Mouse (Mus musculus) heart, adult 2 months (tissue): Measurements from ENCODE around the gene Kcnn3. TPM values are rescaled to one million over a fixed set of nuclear protein-coding genes. Genes with fewer than 3 reads are reported as not detected.

Experiments used
- DNase-seq, 2 experiments: peaks; one replicate each; pipeline ENCODE4 v3.0.0; 2021
- H3K27ac ChIP-seq: fragments of 200-600 bp; 2 replicates; pipeline ENCODE4 v1.8.1; 2022
- H3K27me3 ChIP-seq: fragments of 200-500 bp; 2 replicates; pipeline ENCODE4 v1.6.1; 2012; ENCODE audit warnings: mild to moderate bottlenecking, low read length, inconsistent platforms, mixed read lengths; ENCODE audit not compliant: control insufficient read depth, insufficient read depth
- H3K36me3 ChIP-seq: fragments of 200-500 bp; 2 replicates; pipeline ENCODE4 v1.6.1; 2012; ENCODE audit warnings: low read length, inconsistent platforms; ENCODE audit not compliant: control insufficient read depth, insufficient read depth
- H3K4me1 ChIP-seq: fragments of 200-500 bp; 2 replicates; pipeline ENCODE4 v1.6.1; 2011; ENCODE audit warnings: low read length; ENCODE audit not compliant: control insufficient read depth, insufficient read depth
- H3K4me3 ChIP-seq: fragments of 200-600 bp; 2 replicates; pipeline ENCODE4 v1.8.1; 2022
- H3K79me2 ChIP-seq: fragments of 200-500 bp; replicated peaks from 2 replicates; pipeline ENCODE4 v1.6.1; 2012; ENCODE audit warnings: mild to moderate bottlenecking, inconsistent platforms, low read length, moderate library complexity, mixed read lengths; ENCODE audit not compliant: control insufficient read depth, insufficient read depth
- H3K9ac ChIP-seq: fragments of 200-500 bp; 2 replicates; pipeline ENCODE4 v1.6.1; 2012; ENCODE audit warnings: low read depth, mild to moderate bottlenecking, control low read depth, inconsistent platforms, low read length, mixed read lengths
- CTCF ChIP-seq: fragments of 200-600 bp; IDR thresholded peaks from 2 replicates; pipeline ENCODE4 v1.8.1; 2022; ENCODE audit warnings: antibody characterized with exemption, mild to moderate bottlenecking, moderate library complexity
- EP300 ChIP-seq: fragments of 200-500 bp; IDR thresholded peaks from 2 replicates; pipeline ENCODE4 v1.6.1; 2011; ENCODE audit warnings: low read depth, low read length, control low read depth; ENCODE audit not compliant: insufficient read depth
- POLR2A ChIP-seq: fragments of 200-500 bp; IDR thresholded peaks from 2 replicates; pipeline ENCODE4 v1.6.1; 2011; ENCODE audit warnings: mild to moderate bottlenecking, low read depth, low read length, control low read depth; ENCODE audit not compliant: insufficient read depth
- WGBS: fragments of 180-500 bp; shearing (Covaris S2); methylation state at CpG from one replicate; pipeline ENCODE4 v1.1.7; 2018; 5-methylcytosine and 5-hydroxymethylcytosine counted together
- intact Hi-C: fragments of 180-260 bp; cut with DNase I; formaldehyde crosslinking; loops from one replicate; pipeline ENCODE4 v1.15.1; 2025
- polyA plus RNA-seq: library from polyadenylated mRNA; depleted of rRNA; stranded (reverse); fragments of >200 nt; gene quantifications from 2 replicates; pipeline ENCODE4 v1.2.3, GENCODE M21; 2012
- total RNA-seq, 2 experiments: library from RNA; stranded (reverse); gene quantifications; 2 replicates each; pipeline ENCODE4 v1.2.3; 2021

Gene Kcnn3
- total and polyA plus RNA-seq, 3 experiments: 0.84 to 3.3 (median 2.0) TPM

DNA sequence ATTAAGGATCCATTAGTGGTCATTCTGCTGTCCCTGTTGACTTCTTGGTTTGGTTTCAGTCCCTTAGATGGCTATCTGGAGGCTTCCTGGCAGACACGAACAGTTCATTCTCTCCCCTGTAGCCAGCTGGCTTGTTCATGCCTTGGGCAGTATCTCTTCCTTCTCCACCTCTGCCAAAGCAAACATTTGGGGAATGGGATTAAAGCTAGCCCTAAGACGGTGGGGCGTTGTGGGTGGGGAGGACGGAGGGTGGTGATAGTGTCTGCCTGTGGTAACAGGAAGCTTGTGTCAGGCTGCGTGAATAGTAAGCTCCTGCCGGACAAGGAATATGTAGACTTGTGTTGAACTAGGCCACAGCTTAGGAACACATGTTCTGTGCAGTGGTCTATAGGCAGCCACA lies 151.4 kb downstream of the Kcnn3 start:
- intact Hi-C loops: no loop called here
- H3K79me2 ChIP-seq: no peaks in the 10 kb centered on the region
- H3K36me3 ChIP-seq: no peaks in the 10 kb centered on the region
- H3K27ac ChIP-seq: no peak overlapping the region
- TF ChIP-seq CTCF: no peak
- no peak for TF ChIP-seq EP300
- no peak overlapping the region for H3K4me3 ChIP-seq
- no peak overlapping the region for H3K9ac ChIP-seq
- no peaks in the 10 kb centered on the region; the same call in 1 of the 2 replicates for H3K4me1 ChIP-seq
- 38% methylated on average over 6 of the region's 6 CpGs for WGBS
- no peak for DNase-seq
- H3K27me3 ChIP-seq: no peaks in the 10 kb centered on the region

DNA sequence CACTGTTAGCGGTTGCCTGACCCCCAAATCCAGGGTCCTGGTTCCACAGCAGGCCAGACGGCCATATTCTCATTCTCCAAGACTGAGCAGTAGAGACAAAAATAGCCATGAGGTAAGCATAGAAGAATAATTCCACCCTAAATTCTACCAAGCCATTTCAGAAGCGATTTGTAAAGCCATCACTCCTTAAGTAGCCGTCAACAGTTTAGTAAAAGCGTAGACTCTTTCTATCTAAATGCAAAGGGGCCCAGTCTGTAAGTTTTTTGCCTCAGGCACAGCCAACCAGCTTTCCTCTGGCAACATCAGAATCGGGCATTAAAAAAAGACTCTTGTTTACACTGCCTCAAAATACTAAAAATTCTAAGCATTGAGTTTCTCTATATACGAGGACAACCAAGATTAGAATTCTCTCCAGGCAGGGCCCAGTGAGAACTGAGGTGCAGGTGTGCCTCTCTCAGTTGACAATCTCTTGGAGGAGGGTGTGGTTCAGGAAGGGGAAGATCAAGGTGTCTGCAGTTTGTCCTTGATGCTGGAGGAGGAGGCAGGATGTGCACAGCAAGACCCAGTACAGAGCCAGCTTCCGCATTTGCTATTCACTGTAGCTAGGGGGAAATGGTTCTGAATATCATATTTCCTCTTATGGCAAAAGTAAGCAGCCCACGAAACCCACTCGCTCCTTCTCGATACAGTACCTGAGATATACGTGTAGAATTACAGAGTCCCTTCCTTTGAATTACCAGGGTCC lies 152.8 kb downstream of the Kcnn3 start:
- H3K4me1 ChIP-seq: no peaks in the 10 kb centered on the region; the same call in 1 of the 2 replicates
- WGBS: 55% methylated on average over 12 of the region's 12 CpGs
- no peaks in the 10 kb centered on the region for H3K36me3 ChIP-seq
- no peak overlapping the region for H3K27ac ChIP-seq
- no peak for TF ChIP-seq CTCF
- no peak for TF ChIP-seq POLR2A
- no peak for TF ChIP-seq EP300
- H3K79me2 ChIP-seq: no peaks in the 10 kb centered on the region
- no peak for DNase-seq
- no peak overlapping the region for H3K4me3 ChIP-seq
- intact Hi-C loops: no loop called here
- H3K9ac ChIP-seq: no peak overlapping the region
- H3K27me3 ChIP-seq: no peaks in the 10 kb centered on the region

DNA sequence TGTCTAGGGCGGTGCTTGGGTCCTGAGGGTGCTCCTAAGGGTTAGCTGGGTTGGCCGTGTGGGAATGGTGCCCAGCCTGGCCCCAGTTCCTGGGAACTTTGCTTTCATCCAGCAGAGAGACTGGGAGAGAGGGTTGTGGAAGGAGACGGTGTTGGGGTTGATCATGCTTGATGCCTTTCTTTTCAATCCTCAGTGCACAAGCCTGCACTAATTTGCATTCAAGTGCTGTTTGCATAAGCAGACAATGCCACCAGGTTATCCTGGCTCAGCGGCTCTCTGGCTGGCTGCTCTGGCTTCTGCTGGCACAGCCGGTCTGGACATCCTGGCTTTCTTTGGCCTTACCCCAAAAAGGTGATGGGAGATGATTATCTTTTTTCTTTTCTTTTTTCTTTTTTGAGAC lies 157.7 kb downstream of the Kcnn3 start:
- Histone ChIP-seq H3K4me1 (no peaks in the 10 kb centered on the region), H3K27me3 (no peaks in the 10 kb centered on the region), H3K9ac (no peak overlapping the region), H3K79me2 (no peaks in the 10 kb centered on the region), H3K27ac (no peak overlapping the region), H3K4me3 (no peak overlapping the region), H3K36me3 (no peaks in the 10 kb centered on the region)
- 68% methylated on average over 5 of the region's 5 CpGs for WGBS
- intact Hi-C loops: no loop called here
- no peak for TF ChIP-seq CTCF
- TF ChIP-seq EP300: no peak
- TF ChIP-seq POLR2A: no peak
- no peak for DNase-seq

DNA sequence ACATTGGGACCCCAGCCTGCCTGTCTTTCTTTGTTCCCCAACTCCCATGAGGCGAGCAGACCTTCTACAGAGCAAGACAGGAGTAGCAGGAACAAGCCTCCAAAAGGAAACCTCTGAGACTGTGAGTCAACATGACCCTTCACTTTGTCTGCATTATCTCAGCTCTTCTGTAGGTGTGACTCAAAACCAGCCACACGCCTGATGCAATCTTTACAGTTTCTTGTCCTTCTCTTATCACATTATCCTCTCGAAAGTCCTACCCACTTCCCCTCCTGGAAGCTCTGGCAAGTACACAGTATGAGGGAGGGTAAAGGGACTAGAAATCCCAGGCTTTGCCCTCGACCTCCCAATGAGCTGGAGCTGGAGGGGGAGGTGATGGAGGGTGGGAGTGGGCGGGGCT lies 166.1 kb downstream of the Kcnn3 start:
- 31% methylated on average over 5 of the region's 5 CpGs for WGBS
- DNase-seq: no peak
- TF ChIP-seq CTCF (no peak), EP300 (no peak), POLR2A (no peak)
- intact Hi-C loops: loop anchor here (5.0 to 10.0 kb wide), 2 partner anchors 91 to 344 kb away; no protein-coding TSS in a partner anchor
- H3K27ac ChIP-seq: no peak overlapping the region
- no peaks in the 10 kb centered on the region for H3K27me3 ChIP-seq
- H3K79me2 ChIP-seq: no peaks in the 10 kb centered on the region
- H3K4me3 ChIP-seq: no peak overlapping the region
- H3K9ac ChIP-seq: no peak overlapping the region
- peaks cover 1% of the 10 kb centered on the region; the same call in 1 of the 2 replicates for H3K4me1 ChIP-seq
- no peaks in the 10 kb centered on the region for H3K36me3 ChIP-seq

DNA sequence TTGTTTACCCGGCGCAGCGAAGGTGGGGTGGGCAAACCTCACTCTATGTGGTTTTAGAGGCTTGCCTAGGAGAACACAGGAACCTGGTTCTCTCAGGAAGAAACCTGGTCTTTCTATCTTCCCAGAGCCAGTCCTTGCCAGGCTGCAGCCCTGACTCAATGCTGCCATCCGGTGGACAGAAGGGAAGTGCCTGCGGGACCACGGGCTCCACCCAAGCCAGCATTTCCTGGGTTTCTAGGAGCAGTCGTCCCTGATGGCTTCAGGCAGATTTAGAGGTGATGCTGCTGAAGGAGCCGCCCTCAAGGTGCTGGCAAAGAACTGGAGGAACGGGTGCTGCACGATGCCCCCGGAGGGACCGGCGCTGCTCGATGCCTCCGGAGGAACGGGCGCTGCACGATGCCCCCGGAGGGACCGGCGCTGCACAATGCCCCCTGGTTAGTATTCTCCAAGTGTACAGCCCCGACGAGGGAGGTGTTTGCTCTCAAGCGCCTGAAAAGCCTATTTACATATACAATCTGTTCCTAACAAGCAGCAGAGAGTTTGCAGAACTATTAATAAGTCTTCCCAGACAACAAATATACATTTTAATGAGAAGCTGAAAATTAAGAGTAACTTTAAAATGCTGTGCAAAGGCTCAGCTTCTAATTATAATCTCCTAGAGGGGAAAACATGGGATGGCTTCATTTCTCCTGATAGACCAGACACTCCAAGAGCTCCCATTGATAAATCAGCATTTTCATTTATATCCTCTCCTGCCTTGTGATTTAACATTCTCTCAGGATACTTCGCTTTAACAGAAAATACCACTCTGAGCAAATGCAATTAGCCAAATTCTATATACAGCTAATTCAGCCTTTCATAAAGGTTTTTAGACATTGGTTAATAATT lies 169.0 kb downstream of the Kcnn3 start:
- Histone ChIP-seq H3K9ac (no peak overlapping the region), H3K27ac (no peak overlapping the region), H3K4me1 (peaks cover 1% of the 10 kb centered on the region; the same call in 1 of the 2 replicates), H3K27me3 (no peaks in the 10 kb centered on the region), H3K79me2 (no peaks in the 10 kb centered on the region), H3K4me3 (no peak overlapping the region), H3K36me3 (no peaks in the 10 kb centered on the region)
- DNase-seq: peak; percentile 75 to 87
- WGBS: 7% methylated on average over 25 of the region's 25 CpGs
- TF ChIP-seq CTCF (0 out of 2 replicates have a peak, but pooled peaks have one; percentile 99), EP300 (peak; percentile 58; the same call in 1 of the 2 replicates), POLR2A (no peak)
- intact Hi-C loops: loop anchor here (1.0 to 10.0 kb wide), 4 partner anchors 94 to 347 kb away; no protein-coding TSS in a partner anchor
